Mouse (Mus musculus): ENCODE results near the gene Tcf7. TPM values are rescaled to one million over a fixed set of nuclear protein-coding genes. Genes with fewer than 3 reads are reported as not detected.

Tcf7 gene
- total RNA-seq, 2 experiments from 2014 or later, result 6.9 to 7.3 TPM

- DNase-seq, result no peak
- intact Hi-C loops (cut with DNase I), result no loop called here
These were observed 14.5 kb downstream of the Tcf7 start for GRCm38 (mm10) chr11:52268104-52268835.

GRCm38 (mm10) chr11:52267271-52267670 is 15.5 kb downstream of the Tcf7 start:
- intact Hi-C loops (cut with DNase I), result no loop called here
- no peak for DNase-seq

GRCm38 (mm10) chr11:52265616-52266307 is 17.1 kb downstream of the Tcf7 start:
- intact Hi-C loops (cut with DNase I), result no loop called here
- DNase-seq, result no peak

- intact Hi-C loops (cut with DNase I), result no loop called here
- no peak for DNase-seq
These were observed 17.9 kb downstream of the Tcf7 start for GRCm38 (mm10) chr11:52264871-52265270.

GRCm38 (mm10) chr11:52262338-52262737 is 20.5 kb downstream of the Tcf7 start:
- intact Hi-C loops (cut with DNase I), result no loop called here
- no peak for DNase-seq

- intact Hi-C loops (cut with DNase I), result no loop called here
- peak; percentile 58 for DNase-seq
These were observed 20.9 kb downstream of the Tcf7 start for GRCm38 (mm10) chr11:52261937-52262336.

GRCm38 (mm10) chr11:52260878-52261277 is 21.9 kb downstream of the Tcf7 start:
- intact Hi-C loops (cut with DNase I), result no loop called here

GRCm38 (mm10) chr11:52258711-52259110 is 24.1 kb downstream of the Tcf7 start:
- intact Hi-C loops (cut with DNase I), result no loop called here

More at GRCm38 (mm10) chr11:52260878-52261277, 21.9 kb downstream of the Tcf7 start:
- no peak for DNase-seq

GRCm38 (mm10) chr11:52257376-52257775 is 25.4 kb downstream of the Tcf7 start:
- intact Hi-C loops (cut with DNase I), result no loop called here
- DNase-seq, result no peak

More at GRCm38 (mm10) chr11:52258711-52259110, 24.1 kb downstream of the Tcf7 start:
- no peak for DNase-seq

GRCm38 (mm10) chr11:52255077-52255476 is 27.7 kb downstream of the Tcf7 start:
- intact Hi-C loops (cut with DNase I), result loop anchor here (2.0 kb wide), 1 partner anchor 92 kb away; no protein-coding TSS in a partner anchor
- no peak for DNase-seq

- peak; percentile 62 for DNase-seq
- intact Hi-C loops (cut with DNase I), result loop anchor here (2.0 kb wide), 1 partner anchor 93 kb away; no protein-coding TSS in a partner anchor
These were observed 29.0 kb downstream of the Tcf7 start for GRCm38 (mm10) chr11:52253674-52254375.

- intact Hi-C loops (cut with DNase I), result no loop called here
These were observed 30.1 kb downstream of the Tcf7 start for GRCm38 (mm10) chr11:52252692-52253091.

GRCm38 (mm10) chr11:52251770-52252169 is 31.0 kb downstream of the Tcf7 start:
- intact Hi-C loops (cut with DNase I), result no loop called here
- no peak for DNase-seq

More at GRCm38 (mm10) chr11:52252692-52253091, 30.1 kb downstream of the Tcf7 start:
- no peak for DNase-seq

- no peak for DNase-seq
- intact Hi-C loops (cut with DNase I), result no loop called here
These were observed 33.4 kb downstream of the Tcf7 start for GRCm38 (mm10) chr11:52249452-52249851.

- intact Hi-C loops (cut with DNase I), result no loop called here
- DNase-seq, result no peak
These were observed 41.8 kb downstream of the Tcf7 start for GRCm38 (mm10) chr11:52240898-52241542.

- DNase-seq, result no peak
- intact Hi-C loops (cut with DNase I), result no loop called here
These were observed 48.3 kb downstream of the Tcf7 start for GRCm38 (mm10) chr11:52234509-52234908.

- DNase-seq, result no peak
- intact Hi-C loops (cut with DNase I), result no loop called here
These were observed 48.9 kb downstream of the Tcf7 start for GRCm38 (mm10) chr11:52233906-52234305.

- no peak for DNase-seq
- intact Hi-C loops (cut with DNase I), result no loop called here
These were observed 49.7 kb downstream of the Tcf7 start for GRCm38 (mm10) chr11:52233043-52233653.

- intact Hi-C loops (cut with DNase I), result no loop called here
- DNase-seq, result peak; percentile 94
These were observed 50.9 kb downstream of the Tcf7 start, which contains the start of gene Skp1a for GRCm38 (mm10) chr11:52231606-52232541. TSS of gene Skp1a (plus strand) at chr11:52231995.

Measured in left cerebral cortex, postnatal 4 days (tissue).